In genomic region chr2:38931851-38932667, GRCm38 (mm10) we compare ENCODE assay signal across 8 mouse cellular contexts. TPM values are rescaled to one million over a fixed set of nuclear protein-coding genes. Genes with fewer than 3 reads are reported as not detected.
DNase-seq lines count a peak whose midpoint lies in the region; ATAC-seq and TF ChIP-seq lines count a peak whose summit lies in the region.

Gene Olfml2a (plus strand): TSS chr2:38931978.

- H3K4me2 ChIP-seq in forebrain, embryonic 11.5 days (ENCODE audit: low read depth, low read length, severe bottlenecking) = peak within 1 kb of the TSS; percentile 83
- peak within 1 kb of the TSS; percentile 94 for H3K4me2 ChIP-seq in neural tube, embryonic 15.5 days

- intact Hi-C loops in heart, postnatal 10 days (cut with DNase I) = no loop called here

- peak; percentile 66 for TF ChIP-seq CTCF in lung, adult 2 months (IDR thresholded peaks at IDR 0.05; ENCODE audit: insufficient read depth, low read length)

- H3K4me3 ChIP-seq in forebrain, embryonic 11.5 days (ENCODE audit: low read depth, low read length) = peak within 1 kb of the TSS; percentile 35
- H3K4me3 ChIP-seq in lung, adult 2 months (replicated peaks; ENCODE audit: extremely low read depth, low read depth, low read length) = peak within 1 kb of the TSS; percentile 72
- peak within 1 kb of the TSS; percentile 42 for H3K4me3 ChIP-seq in neural tube, embryonic 15.5 days (replicated peaks)

- peak; percentile 59 to 70 for DNase-seq in CD8-positive naive resting alpha-beta T cell, adult 2 months (ENCODE audit: low read depth in 2 of 2, low spot score in 2 of 2)
- DNase-seq in c-Kit-positive CD71-negative TER-119-negative erythroid progenitor cells, embryonic 14.5 days (ENCODE audit: low read depth) = peak; percentile 47
- DNase-seq in forebrain, embryonic 11.5 days (ENCODE audit: low spot score) = peak; percentile 87
- peak; percentile 72 to 81 for DNase-seq in heart, postnatal 10 days
- peak; percentile 76 for DNase-seq in kidney, postnatal 25 days
- peak; percentile 79 for DNase-seq in lung, adult 2 months
- DNase-seq in testis, postnatal 14 days (ENCODE audit: low spot score) = peak; percentile 58

- H3K36me3 ChIP-seq in forebrain, embryonic 11.5 days (ENCODE audit: control insufficient read depth, insufficient read depth, low read length) = no peaks in the 10 kb centered on the region
- H3K36me3 ChIP-seq in neural tube, embryonic 15.5 days = no peaks in the 10 kb centered on the region

- peak; percentile 74 for ATAC-seq in forebrain, embryonic 11.5 days (replicated peaks; ENCODE audit: low FRiP score)
- peak; percentile 60 for ATAC-seq in neural tube, embryonic 15.5 days (ENCODE audit: low FRiP score)

- no peak for TF ChIP-seq POLR2A in lung, adult 2 months (IDR thresholded peaks at IDR 0.05; ENCODE audit: borderline replicate concordance, extremely low read depth, low read depth, low read length)

- 9% methylated on average over 32 of the region's 32 CpGs for WGBS in forebrain, embryonic 11.5 days
- 10% methylated on average over 32 of the region's 32 CpGs for WGBS in lung, adult 2 months
- WGBS in neural tube, embryonic 15.5 days = 8% methylated on average over 31 of the region's 32 CpGs

- H3K27me3 ChIP-seq in forebrain, embryonic 11.5 days (ENCODE audit: control insufficient read depth, insufficient read depth, low read length) = no peaks in the 10 kb centered on the region
- H3K27me3 ChIP-seq in neural tube, embryonic 15.5 days (replicated peaks) = peaks cover 5% of the 10 kb centered on the region; the same call in 1 of the 2 replicates

- H3K9ac ChIP-seq in forebrain, embryonic 11.5 days (ENCODE audit: low read length) = peak within 1 kb of the TSS; percentile 57
- peak within 1 kb of the TSS; percentile 45 for H3K9ac ChIP-seq in neural tube, embryonic 15.5 days (replicated peaks)

- H3K27ac ChIP-seq in forebrain, embryonic 11.5 days (ENCODE audit: low read depth, low read length) = no peak within 1 kb of the TSS
- H3K27ac ChIP-seq in neural tube, embryonic 15.5 days (replicated peaks) = no peak within 1 kb of the TSS

- peaks cover 3% of the 10 kb centered on the region; the same call in 1 of the 2 replicates for H3K4me1 ChIP-seq in forebrain, embryonic 11.5 days (replicated peaks; ENCODE audit: control insufficient read depth, insufficient read depth, low read length)
- no peaks in the 10 kb centered on the region; the same call in 1 of the 2 replicates for H3K4me1 ChIP-seq in lung, adult 2 months (ENCODE audit: control insufficient read depth, insufficient read depth, low read length)
- peaks cover 24% of the 10 kb centered on the region for H3K4me1 ChIP-seq in neural tube, embryonic 15.5 days

- no peaks in the 10 kb centered on the region for H3K9me3 ChIP-seq in forebrain, embryonic 11.5 days (ENCODE audit: control insufficient read depth, low read length)
- H3K9me3 ChIP-seq in neural tube, embryonic 15.5 days (replicated peaks) = no peaks in the 10 kb centered on the region

RNA-seq across cellular contexts. Expression of gene Olfml2a, which starts in this region (rescaled TPM):
- polyA plus RNA-seq in forebrain, embryonic 11.5 days (2014; fragmentation: Nextera tagmentation; extraction: Ambion mirVana) = 2.6 TPM in 2 replicates
- 10 to 100 TPM; 17.8 to 18.8 TPM for total RNA-seq in heart, postnatal 10 days (2021)
- 9.7 and 11.3 TPM in 2 replicates for polyA plus RNA-seq in lung, adult 2 months (2012; rRNA removed)
- 7.1 and 8.4 TPM in 2 replicates for polyA plus RNA-seq in neural tube, embryonic 15.5 days (2015; fragmentation: Nextera tagmentation; extraction: Ambion mirVana)
